Mouse (Mus musculus) liver, adult 2 months (tissue): ENCODE data around the gene Syt9. TPM values are rescaled to one million over a fixed set of nuclear protein-coding genes. Genes with fewer than 3 reads are reported as not detected.

Experiments used
- DNase-seq: peaks from one replicate; pipeline ENCODE4 v3.0.0-alpha.2; 2011; ENCODE audit warnings: low read depth, low spot score; ENCODE audit errors: extremely low read depth
- H3K27ac ChIP-seq: fragments of 200-500 bp; replicated peaks from 2 replicates; pipeline ENCODE4 v1.5.1; 2012; ENCODE audit warnings: low read depth, mild to moderate bottlenecking, control low read depth, inconsistent platforms, low read length; ENCODE audit not compliant: insufficient read depth
- H3K27me3 ChIP-seq: fragments of 200-500 bp; 2 replicates; pipeline ENCODE4 v1.6.1; 2012; ENCODE audit warnings: mild to moderate bottlenecking, moderate library complexity, low read length, inconsistent platforms; ENCODE audit not compliant: control insufficient read depth, insufficient read depth
- H3K36me3 ChIP-seq: fragments of 200-500 bp; 2 replicates; pipeline ENCODE4 v1.6.1; 2012; ENCODE audit warnings: low read length, inconsistent platforms; ENCODE audit not compliant: control insufficient read depth, insufficient read depth
- H3K4me1 ChIP-seq: fragments of 200-500 bp; 2 replicates; pipeline ENCODE4 v1.6.1; 2011; ENCODE audit warnings: low read length; ENCODE audit not compliant: control insufficient read depth, insufficient read depth
- H3K4me3 ChIP-seq: fragments of 200-500 bp; 2 replicates; pipeline ENCODE4 v1.5.1; 2011; ENCODE audit warnings: low read depth, mild to moderate bottlenecking, control low read depth, low read length, moderate library complexity; ENCODE audit not compliant: insufficient read depth
- H3K79me2 ChIP-seq: fragments of 200-500 bp; 2 replicates; pipeline ENCODE4 v1.6.1; 2012; ENCODE audit warnings: inconsistent platforms, mild to moderate bottlenecking, low read length, moderate library complexity; ENCODE audit not compliant: control insufficient read depth, insufficient read depth
- H3K9ac ChIP-seq: fragments of 200-500 bp; 2 replicates; pipeline ENCODE4 v1.6.1; 2012; ENCODE audit warnings: low read depth, mild to moderate bottlenecking, control low read depth, inconsistent platforms, low read length
- CTCF ChIP-seq: fragments of 200-500 bp; IDR thresholded peaks from 2 replicates; pipeline ENCODE4 v1.5.1; 2011; ENCODE audit warnings: low read depth, low read length, control low read depth
- POLR2A ChIP-seq: fragments of 200-500 bp; IDR thresholded peaks from 2 replicates; pipeline ENCODE4 v1.6.1; 2011; ENCODE audit warnings: low read length, control low read depth; ENCODE audit not compliant: insufficient read depth; ENCODE audit errors: extremely low read depth
- WGBS: fragments of 180-500 bp; shearing (Covaris S2); methylation state at CpG from one replicate; pipeline ENCODE4 v1.1.7; 2018; 5-methylcytosine and 5-hydroxymethylcytosine counted together
- polyA plus RNA-seq: library from polyadenylated mRNA; depleted of rRNA; stranded (reverse); fragments of >200 nt; gene quantifications from 2 replicates; pipeline ENCODE4 v1.2.3, GENCODE M21; 2012
- total RNA-seq: library from RNA; depleted of rRNA; stranded (reverse); fragments of >200 nt; gene quantifications from 2 replicates; pipeline ENCODE4 v1.2.3, GENCODE M21; 2014

Gene Syt9
- total and polyA plus RNA-seq, 2 experiments = 0.28 to 0.45 TPM

GRCm38 (mm10) chr7:107561584-107561983 is 191.1 kb downstream of the Syt9 start:
- no peak overlapping the region for H3K4me3 ChIP-seq
- H3K9ac ChIP-seq = no peak overlapping the region
- no peak overlapping the region for H3K27ac ChIP-seq
- TF ChIP-seq POLR2A (no peak), CTCF (no peak)
- WGBS = 72% methylated on average over 3 of the region's 3 CpGs
- H3K4me1 ChIP-seq = no peaks in the 10 kb centered on the region
- DNase-seq = no peak
- H3K79me2 ChIP-seq = no peaks in the 10 kb centered on the region
- no peaks in the 10 kb centered on the region for H3K27me3 ChIP-seq
- H3K36me3 ChIP-seq = no peaks in the 10 kb centered on the region

DNA sequence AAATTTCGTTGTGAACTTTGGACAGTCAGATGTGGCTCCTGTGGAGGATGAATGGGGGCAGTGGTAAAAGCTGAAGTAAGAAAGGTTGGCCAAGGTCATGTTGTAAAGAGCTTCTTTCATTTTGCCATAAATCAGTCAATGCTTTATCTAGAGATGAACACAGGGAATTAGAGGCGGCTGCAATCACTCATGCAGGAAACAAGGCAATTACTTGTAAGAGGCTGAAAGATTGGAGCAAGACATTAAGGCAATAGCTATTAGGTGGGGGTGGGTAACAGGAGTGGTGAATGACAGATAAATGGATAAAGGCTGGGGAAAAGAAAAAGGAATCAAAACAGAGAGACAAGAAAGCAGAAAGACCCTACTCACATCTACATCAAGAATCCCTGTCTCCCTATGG is 193.2 kb downstream of the Syt9 start:
- 72% methylated on average over 2 of the region's 2 CpGs for WGBS
- TF ChIP-seq POLR2A (no peak), CTCF (no peak)
- Histone ChIP-seq H3K27ac (no peak overlapping the region), H3K9ac (no peak overlapping the region), H3K36me3 (no peaks in the 10 kb centered on the region), H3K4me3 (no peak overlapping the region), H3K4me1 (no peaks in the 10 kb centered on the region), H3K79me2 (no peaks in the 10 kb centered on the region), H3K27me3 (no peaks in the 10 kb centered on the region)
- DNase-seq = no peak

GRCm38 (mm10) chr7:107567261-107567671 is 196.7 kb downstream of the Syt9 start, which contains the start of gene Olfml1:
TSS of gene Olfml1 (plus strand) at chr7:107567446.
- 23% methylated on average over 7 of the region's 7 CpGs for WGBS
- Histone ChIP-seq H3K4me1 (no peaks in the 10 kb centered on the region), H3K9ac (peak within 1 kb of the TSS; percentile 64), H3K79me2 (no peaks in the 10 kb centered on the region), H3K27me3 (no peaks in the 10 kb centered on the region), H3K36me3 (peaks cover 9% of the 10 kb centered on the region), H3K4me3 (peak within 1 kb of the TSS; percentile 41), H3K27ac (peak within 1 kb of the TSS; percentile 97)
- peak; percentile 94 for DNase-seq
- TF ChIP-seq POLR2A (no peak), CTCF (no peak)

- 30% methylated on average over 5 of the region's 5 CpGs for WGBS
- peak overlapping the region; percentile 41 for H3K4me3 ChIP-seq
- peaks cover 12% of the 10 kb centered on the region for H3K36me3 ChIP-seq
- H3K79me2 ChIP-seq = no peaks in the 10 kb centered on the region
- peak overlapping the region; percentile 64 for H3K9ac ChIP-seq
- DNase-seq = no peak
- H3K4me1 ChIP-seq = no peaks in the 10 kb centered on the region
- peak overlapping the region; percentile 97 for H3K27ac ChIP-seq
- no peaks in the 10 kb centered on the region for H3K27me3 ChIP-seq
- TF ChIP-seq CTCF (no peak), POLR2A (no peak)
Measured at GRCm38 (mm10) chr7:107567674-107568073, 197.1 kb downstream of the Syt9 start.

- H3K36me3 ChIP-seq = peaks cover 14% of the 10 kb centered on the region
- peak; percentile 84 for DNase-seq
- 28% methylated on average over 4 of the region's 4 CpGs for WGBS
- H3K4me1 ChIP-seq = no peaks in the 10 kb centered on the region
- peak overlapping the region; percentile 0 for H3K9ac ChIP-seq
- peak overlapping the region; percentile 23; the same call in 1 of the 2 replicates for H3K4me3 ChIP-seq
- TF ChIP-seq POLR2A = no peak
- peak; percentile 15; the same call in 1 of the 2 replicates for TF ChIP-seq CTCF
- no peaks in the 10 kb centered on the region for H3K27me3 ChIP-seq
- H3K27ac ChIP-seq = peak overlapping the region; percentile 33
- H3K79me2 ChIP-seq = no peaks in the 10 kb centered on the region
Measured at GRCm38 (mm10) chr7:107568971-107569370, 198.4 kb downstream of the Syt9 start.

- peaks cover 32% of the 10 kb centered on the region for H3K36me3 ChIP-seq
- H3K27me3 ChIP-seq = no peaks in the 10 kb centered on the region
- H3K27ac ChIP-seq = peak overlapping the region; percentile 36
- no peak overlapping the region for H3K4me3 ChIP-seq
- H3K4me1 ChIP-seq = no peaks in the 10 kb centered on the region; the same call in 1 of the 2 replicates
- 0 out of 2 replicates have a peak, but pooled peaks cover 3% of the 10 kb centered on the region for H3K79me2 ChIP-seq
- WGBS = 81% methylated on average over 2 of the region's 2 CpGs
- DNase-seq = peak; percentile 12
- no peak for TF ChIP-seq POLR2A
- TF ChIP-seq CTCF = peak; percentile 40; the same call in 1 of the 2 replicates
- H3K9ac ChIP-seq = no peak overlapping the region
Measured at GRCm38 (mm10) chr7:107573856-107574255, 203.3 kb downstream of the Syt9 start.
